Mouse (Mus musculus) cerebellum, adult 11 months (tissue): ENCODE results near the gene Prl5a1.

ENCODE experiments used
- DNase-seq: peaks from one replicate; pipeline ENCODE4 v3.0.0; 2022

The Prl5a1 gene

DNA sequence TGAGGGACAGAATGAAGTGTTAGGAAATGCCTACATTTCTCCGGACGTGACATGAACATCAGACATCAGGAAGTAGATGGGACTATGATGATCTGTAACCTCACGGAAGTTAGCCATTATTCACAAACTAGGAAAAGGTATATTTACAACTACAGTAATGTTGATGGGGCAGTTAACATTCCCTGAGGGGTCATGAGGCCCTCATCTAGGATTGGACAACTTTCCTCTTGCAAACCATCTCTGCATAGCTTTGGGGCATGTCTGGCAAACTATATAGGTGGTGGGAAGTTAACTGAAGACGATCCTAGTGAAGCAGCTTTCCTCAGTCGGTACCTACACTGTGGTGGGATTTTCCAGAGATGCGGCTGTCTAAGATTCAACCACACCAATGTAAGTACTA lies at the start of gene Prl5a1:
Gene Prl5a1 (plus strand): TSS at position 301 of the 400 bp plus-strand sequence.
- DNase-seq = no peak

- no peak for DNase-seq
Observed at GRCm38 (mm10) chr13:28096161-28096560, 46.1 kb upstream of the Prl5a1 start.

- no peak for DNase-seq
Observed at GRCm38 (mm10) chr13:28108536-28108935, 33.7 kb upstream of the Prl5a1 start.

GRCm38 (mm10) chr13:28132781-28133180 lies 9.5 kb upstream of the Prl5a1 start:
- DNase-seq = no peak

DNA sequence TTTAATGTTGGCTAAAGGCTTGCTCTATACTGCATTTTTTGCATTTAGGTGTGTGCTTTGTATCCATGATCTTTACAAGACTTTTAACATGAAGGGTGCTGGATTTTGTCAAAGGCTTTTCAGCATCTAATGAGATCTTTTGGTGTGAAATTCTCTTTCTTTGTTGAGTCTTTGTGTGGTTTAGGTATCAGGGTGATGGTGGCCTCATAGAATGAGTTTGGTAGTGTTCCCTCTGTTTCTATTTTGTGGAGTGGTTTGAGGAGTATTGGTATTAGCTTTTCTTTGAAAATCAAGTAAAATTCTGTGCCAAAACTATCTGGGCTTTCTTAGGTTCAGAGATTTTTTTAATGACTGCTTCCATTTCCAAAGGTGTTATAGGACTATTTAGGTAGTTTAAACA lies 6.5 kb upstream of the Prl5a1 start:
- DNase-seq = no peak
